Mouse (Mus musculus): ENCODE data around the gene Polr2j. TPM values are rescaled to one million over a fixed set of nuclear protein-coding genes. Genes with fewer than 3 reads are reported as not detected.
A peak's percentile ranks its signal among the peaks of the same experiment; 100 is the strongest.

Gene Polr2j
- 10 to 100 TPM; 63.9 to 80.0 TPM for total RNA-seq (2021)

GRCm38 (mm10) chr5:136115891-136116783 lies at the start of gene Polr2j:
Gene Polr2j, plus strand, starts transcription at chr5:136116631.
- intact Hi-C loops (cut with DNase I): loop anchor here (5.0 kb wide), 1 partner anchor 71 kb away; no protein-coding TSS in a partner anchor

GRCm38 (mm10) chr5:136069411-136069810 lies 47.0 kb upstream of the Polr2j start:
- intact Hi-C loops (cut with DNase I): no loop called here

More at GRCm38 (mm10) chr5:136115891-136116783, at the start of gene Polr2j:
- peak; percentile 97 to 98 for DNase-seq

GRCm38 (mm10) chr5:136073051-136073450 lies 43.4 kb upstream of the Polr2j start:
- intact Hi-C loops (cut with DNase I): no loop called here
- peak in 1 of 2 experiments; percentile 25 for DNase-seq

More at GRCm38 (mm10) chr5:136069411-136069810, 47.0 kb upstream of the Polr2j start:
- DNase-seq: no peak

DNA sequence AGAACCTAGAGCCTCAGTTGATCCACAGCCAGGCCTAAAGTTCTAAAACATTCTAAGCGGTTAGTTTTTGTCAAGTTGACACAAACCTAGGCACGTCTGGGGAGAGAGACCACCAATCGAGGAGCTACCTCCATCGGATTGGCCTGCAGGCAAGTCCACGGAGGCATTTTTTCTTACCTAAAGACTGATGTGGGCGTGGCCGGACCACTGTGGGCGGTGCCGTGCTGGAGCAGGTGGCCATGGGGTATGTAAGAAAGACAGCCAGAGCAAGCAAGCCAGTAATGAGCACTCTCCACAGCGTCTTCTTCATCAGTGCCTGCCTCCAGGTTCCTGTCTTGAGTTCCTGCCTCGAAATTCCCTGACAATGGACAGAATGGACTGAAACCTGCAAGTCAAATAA lies 42.9 kb upstream of the Polr2j start:
- intact Hi-C loops (cut with DNase I): no loop called here
- DNase-seq: no peak

DNA sequence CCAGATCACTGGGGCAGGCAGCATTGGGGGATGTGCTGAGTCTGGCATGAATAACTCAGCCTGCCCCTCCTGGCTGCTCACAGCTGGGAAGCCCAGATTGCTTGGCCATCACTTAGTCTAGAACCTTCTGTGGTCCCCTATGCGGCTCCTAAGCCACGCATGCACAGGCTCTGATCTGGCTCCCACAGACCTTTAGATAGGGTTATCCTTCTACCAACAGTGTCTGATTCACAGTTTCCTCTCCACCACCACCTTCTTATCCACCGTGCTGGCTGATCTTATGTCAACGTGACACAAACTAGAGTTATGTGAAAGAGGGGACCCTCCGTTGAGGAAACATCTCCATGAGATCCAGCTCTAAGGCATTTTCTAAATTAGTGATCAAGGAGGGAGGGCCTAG lies 41.4 kb upstream of the Polr2j start:
- intact Hi-C loops (cut with DNase I): no loop called here
- DNase-seq: no peak

GRCm38 (mm10) chr5:136076284-136076683 lies 40.1 kb upstream of the Polr2j start:
- peak in 1 of 2 experiments; percentile 31 for DNase-seq

DNA sequence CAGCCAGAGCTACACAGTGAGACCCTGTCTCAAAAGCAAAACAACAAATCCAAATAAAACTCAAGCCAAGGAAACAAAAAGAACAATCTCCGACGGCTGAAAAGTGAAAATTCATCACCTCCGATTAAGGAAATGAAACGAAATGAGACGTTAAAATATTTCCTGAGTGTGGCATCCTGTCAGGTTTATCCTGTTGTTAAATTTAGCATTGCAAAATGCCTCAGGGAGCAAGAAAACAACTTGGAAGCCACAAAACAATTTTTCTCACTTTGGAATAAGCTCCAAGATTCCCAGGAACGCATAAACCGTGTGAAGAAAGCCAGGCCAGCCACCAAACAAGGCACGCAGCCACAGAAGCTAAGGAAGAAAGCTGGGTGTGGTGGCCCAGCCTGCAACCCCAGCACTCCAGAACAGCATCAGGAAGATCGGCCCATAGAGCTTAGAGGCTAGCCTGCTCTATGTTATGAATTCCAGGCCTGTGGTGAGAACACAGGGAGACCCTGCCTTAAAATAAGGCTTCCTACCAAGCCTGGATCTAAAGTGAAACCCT lies 39.4 kb upstream of the Polr2j start:
- DNase-seq: peak; percentile 32 to 33
- intact Hi-C loops (cut with DNase I): no loop called here

More at GRCm38 (mm10) chr5:136076284-136076683, 40.1 kb upstream of the Polr2j start:
- intact Hi-C loops (cut with DNase I): no loop called here

- intact Hi-C loops (cut with DNase I): no loop called here
- DNase-seq: no peak
These were observed 38.3 kb upstream of the Polr2j start for GRCm38 (mm10) chr5:136078136-136078535.

GRCm38 (mm10) chr5:136082345-136082744 lies 34.1 kb upstream of the Polr2j start:
- DNase-seq: no peak
- intact Hi-C loops (cut with DNase I): no loop called here

GRCm38 (mm10) chr5:136083669-136084107 lies 32.7 kb upstream of the Polr2j start, which contains the start of gene Rasa4:
Gene Rasa4, plus strand, starts transcription at chr5:136083916.
- intact Hi-C loops (cut with DNase I): no loop called here
- DNase-seq: peak; percentile 94 to 95

DNA sequence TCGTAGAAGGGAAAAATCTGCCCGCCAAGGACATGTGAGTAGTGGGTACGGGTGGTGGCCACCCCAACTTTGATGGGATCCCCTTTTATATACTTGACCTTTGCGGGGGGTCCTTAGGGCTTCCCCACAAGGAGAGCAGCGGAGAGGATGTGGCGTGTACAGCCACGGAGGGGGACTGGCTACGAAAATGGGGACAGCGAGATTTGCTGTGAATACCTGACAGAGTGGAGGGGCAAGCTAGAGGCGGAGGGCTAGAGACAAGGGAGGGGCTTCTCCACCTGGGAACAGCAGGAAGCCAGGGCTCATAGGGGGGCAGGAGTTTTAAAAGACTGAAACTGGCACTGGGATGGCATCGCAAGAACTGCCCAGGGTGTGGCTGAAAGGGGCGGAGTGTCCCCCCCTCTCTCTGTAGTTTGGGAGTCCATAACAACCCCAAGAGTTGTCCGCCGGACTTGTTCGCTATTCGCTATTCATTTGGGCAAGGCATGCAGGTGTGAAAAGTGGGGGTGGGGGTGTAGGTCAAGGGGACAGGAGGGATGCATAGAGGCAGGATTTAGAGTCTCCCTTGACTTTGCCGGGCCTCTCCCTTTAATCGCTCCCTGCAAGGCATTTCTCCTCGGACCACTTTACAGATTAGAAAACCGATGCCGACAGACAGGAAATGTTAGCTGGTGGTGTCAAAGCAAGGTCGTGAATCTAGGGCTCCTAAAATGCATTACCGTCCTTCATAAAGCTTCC lies 32.1 kb upstream of the Polr2j start:
- intact Hi-C loops (cut with DNase I): no loop called here
- no peak for DNase-seq

DNA sequence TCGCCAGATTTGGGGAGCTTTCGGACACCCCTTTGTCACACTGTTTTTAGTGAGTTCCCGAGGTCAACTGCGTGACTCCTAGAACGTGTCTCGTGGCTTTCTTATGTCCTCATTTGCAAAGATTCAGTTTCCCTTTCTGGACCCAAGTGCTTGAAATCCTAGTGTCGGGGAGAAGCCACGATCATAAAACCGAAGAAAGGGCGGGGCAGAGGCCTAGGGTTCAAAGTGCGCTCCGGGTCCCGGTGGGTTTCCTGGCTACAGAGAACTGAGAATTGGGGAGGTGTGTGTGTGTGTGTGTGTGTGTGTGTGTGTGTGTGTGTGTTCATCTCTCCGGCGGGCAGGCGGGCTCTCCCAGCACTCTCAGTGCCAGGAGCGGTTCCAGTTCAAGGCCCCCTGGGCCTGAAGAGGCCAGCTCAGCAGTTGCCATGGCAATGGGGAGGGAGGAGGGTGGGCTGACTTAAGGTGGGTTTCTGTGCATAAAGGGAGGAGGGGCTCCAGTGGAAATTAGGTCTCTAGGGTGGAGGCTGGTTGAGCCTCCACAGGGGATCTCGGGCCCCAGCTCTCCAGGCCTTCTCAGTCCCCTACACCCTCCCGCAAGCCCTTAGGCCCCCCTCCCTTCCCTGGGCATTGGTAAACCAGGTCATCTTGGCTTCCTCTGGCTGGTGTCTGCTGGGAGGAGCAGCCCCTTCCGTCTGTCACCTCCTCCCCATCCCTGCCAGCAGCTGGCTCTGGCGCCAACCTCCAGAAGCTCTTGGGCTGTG lies 31.4 kb upstream of the Polr2j start:
- DNase-seq: peak in 1 of 2 experiments; percentile 30
- intact Hi-C loops (cut with DNase I): no loop called here

GRCm38 (mm10) chr5:136086290-136086689 lies 30.1 kb upstream of the Polr2j start:
- no peak for DNase-seq
- intact Hi-C loops (cut with DNase I): no loop called here

DNA sequence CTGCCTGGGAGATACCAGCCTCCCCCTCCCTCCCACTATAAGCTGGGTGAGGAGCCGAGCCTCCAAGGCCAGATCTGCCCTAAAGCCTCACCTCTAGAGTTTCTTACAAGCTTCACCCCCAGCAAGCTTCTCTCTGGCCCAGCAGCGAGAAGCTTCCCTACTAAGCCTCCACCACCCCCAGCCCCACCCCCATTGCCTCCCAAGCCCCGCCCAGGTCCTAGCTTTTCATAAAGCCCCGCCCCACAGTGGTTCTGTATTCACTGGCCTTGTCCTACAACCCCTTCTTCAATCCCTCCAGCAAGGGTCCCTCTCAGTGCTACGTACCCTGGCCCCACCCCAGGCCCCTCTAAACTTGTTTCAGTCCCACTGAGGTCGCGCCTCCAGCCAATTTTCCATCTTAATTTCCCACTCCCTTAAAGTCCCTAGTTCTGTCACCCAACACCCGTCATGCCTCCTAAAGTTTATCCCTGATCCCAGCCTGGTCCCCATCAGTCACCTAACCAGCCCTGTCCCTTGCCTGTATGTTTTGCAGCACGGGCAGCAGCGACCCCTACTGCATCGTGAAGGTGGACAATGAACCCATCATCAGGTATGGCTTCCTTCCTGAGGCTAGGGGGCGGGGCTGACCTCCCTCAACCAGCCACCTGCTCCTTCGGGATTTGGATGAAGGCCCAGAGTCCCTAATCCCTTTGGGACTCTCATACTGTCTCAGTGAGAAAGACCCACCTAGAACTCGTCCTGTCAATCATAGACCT lies 27.4 kb upstream of the Polr2j start:
- DNase-seq: peak in 1 of 2 experiments; percentile 14
- intact Hi-C loops (cut with DNase I): loop anchor here (1.0 kb wide), 1 partner anchor 43 kb away; no protein-coding TSS in a partner anchor

- intact Hi-C loops (cut with DNase I): no loop called here
- DNase-seq: no peak
These were observed 24.5 kb upstream of the Polr2j start for GRCm38 (mm10) chr5:136091927-136092326.

DNA sequence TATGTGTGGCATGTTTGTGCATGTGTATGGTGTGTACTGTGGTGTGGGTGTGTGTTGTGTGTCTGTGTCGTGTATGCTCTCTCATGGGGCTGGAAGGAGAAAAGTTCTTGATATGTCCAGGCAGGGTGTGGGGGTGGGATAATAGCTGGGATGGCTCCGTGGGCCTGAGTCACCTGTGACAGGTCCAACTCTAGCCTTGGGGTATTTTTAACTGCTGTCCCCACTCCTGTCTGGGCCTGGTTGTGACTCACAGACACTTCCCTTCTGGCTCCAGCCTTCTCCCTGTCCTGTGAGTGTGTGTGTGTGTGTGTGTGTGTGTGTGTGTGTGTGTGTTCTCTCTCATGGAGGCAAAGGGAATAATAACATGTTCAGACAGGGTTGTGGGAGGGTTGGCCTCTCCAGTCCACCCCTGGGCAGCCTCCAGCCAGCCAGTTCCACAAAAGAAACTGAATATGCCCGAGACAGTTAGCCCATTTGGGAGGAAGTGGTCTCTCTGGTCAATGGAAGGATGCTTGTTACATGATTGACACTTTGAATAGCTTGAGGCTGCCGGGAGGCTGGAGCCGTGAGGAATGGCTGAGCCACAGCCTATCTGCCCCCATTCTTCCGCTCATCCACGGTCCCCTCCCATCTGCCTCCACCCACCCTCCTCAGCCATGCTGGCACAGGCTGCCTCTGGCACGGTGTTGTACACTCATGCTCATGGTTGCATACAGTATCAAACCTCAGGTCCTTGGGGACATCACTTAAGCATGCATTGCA lies 22.0 kb upstream of the Polr2j start:
- intact Hi-C loops (cut with DNase I): no loop called here

GRCm38 (mm10) chr5:136095089-136095488 lies 21.3 kb upstream of the Polr2j start:
- no peak for DNase-seq
- intact Hi-C loops (cut with DNase I): no loop called here

More for the DNA sequence above, 22.0 kb upstream of the Polr2j start:
- no peak for DNase-seq

GRCm38 (mm10) chr5:136098536-136098935 lies 17.9 kb upstream of the Polr2j start:
- intact Hi-C loops (cut with DNase I): no loop called here
- DNase-seq: no peak
